Mouse (Mus musculus) T-helper 1 cell (primary cell): ENCODE results near the gene Stambp.

Experiments
- in situ Hi-C: fragments of 300-600 bp; cut with MboI, MseI; formaldehyde crosslinking; loops from one replicate; pipeline ENCODE4 v1.15.1; 2025; ENCODE audit warnings: high pct_unique_total_duplicates

Gene Stambp

GRCm38 (mm10) chr6:83568901-83569862, 3.3 kb downstream of the Stambp start:
- in situ Hi-C loops, result no loop called here

GRCm38 (mm10) chr6:83555972-83556371, 16.6 kb downstream of the Stambp start:
- in situ Hi-C loops, result no loop called here

- in situ Hi-C loops, result no loop called here
Observed at GRCm38 (mm10) chr6:83548346-83548745, 24.2 kb downstream of the Stambp start.

GRCm38 (mm10) chr6:83545778-83546177, 26.8 kb downstream of the Stambp start:
- in situ Hi-C loops, result no loop called here

GRCm38 (mm10) chr6:83541756-83542456, 30.6 kb downstream of the Stambp start:
- in situ Hi-C loops, result no loop called here

GRCm38 (mm10) chr6:83540017-83540416, 32.5 kb downstream of the Stambp start:
- in situ Hi-C loops, result no loop called here

- in situ Hi-C loops, result loop anchor here (10.0 kb wide), 1 partner anchor 342 kb away; no protein-coding TSS in a partner anchor
Observed at GRCm38 (mm10) chr6:83536795-83537059, 35.8 kb downstream of the Stambp start.

- in situ Hi-C loops, result loop anchor here (10.0 kb wide), 1 partner anchor 341 kb away; no protein-coding TSS in a partner anchor
Observed at GRCm38 (mm10) chr6:83536028-83536794, 36.3 kb downstream of the Stambp start, which contains the start of gene Actg2. Gene Actg2 (minus strand): TSS chr6:83536265.

- in situ Hi-C loops, result loop anchor here (10.0 kb wide), 1 partner anchor 338 kb away; no protein-coding TSS in a partner anchor
Observed at GRCm38 (mm10) chr6:83532608-83533007, 39.9 kb downstream of the Stambp start.

GRCm38 (mm10) chr6:83523194-83523593, 49.3 kb downstream of the Stambp start:
- in situ Hi-C loops, result no loop called here

- in situ Hi-C loops, result no loop called here
Observed at GRCm38 (mm10) chr6:83521784-83522183, 50.7 kb downstream of the Stambp start.

GRCm38 (mm10) chr6:83518637-83519036, 53.9 kb downstream of the Stambp start:
- in situ Hi-C loops, result no loop called here

GRCm38 (mm10) chr6:83515172-83515571, 57.4 kb downstream of the Stambp start:
- in situ Hi-C loops, result no loop called here

- in situ Hi-C loops, result loop anchor here (5.0 kb wide), 1 partner anchor 155 kb away; no protein-coding TSS in a partner anchor
Observed at GRCm38 (mm10) chr6:83512495-83512894, 60.0 kb downstream of the Stambp start.

- in situ Hi-C loops, result loop anchor here (5.0 kb wide), 1 partner anchor 153 kb away; no protein-coding TSS in a partner anchor
Observed at GRCm38 (mm10) chr6:83510210-83510609, 62.3 kb downstream of the Stambp start.

GRCm38 (mm10) chr6:83509442-83509841, 63.1 kb downstream of the Stambp start:
- in situ Hi-C loops, result no loop called here

- in situ Hi-C loops, result no loop called here
Observed at GRCm38 (mm10) chr6:83507168-83507546, 65.4 kb downstream of the Stambp start.

- in situ Hi-C loops, result no loop called here
Observed at GRCm38 (mm10) chr6:83506258-83507167, 66.0 kb downstream of the Stambp start, which contains the start of gene Dguok. Gene Dguok (minus strand): TSS chr6:83506969.

GRCm38 (mm10) chr6:83505554-83505953, 67.0 kb downstream of the Stambp start:
- in situ Hi-C loops, result no loop called here

GRCm38 (mm10) chr6:83503361-83503760, 69.2 kb downstream of the Stambp start:
- in situ Hi-C loops, result no loop called here

- in situ Hi-C loops, result no loop called here
Observed at GRCm38 (mm10) chr6:83502656-83503055, 69.9 kb downstream of the Stambp start.
